Mouse (Mus musculus): ENCODE results near the gene Cabp1. TPM values are rescaled to one million over a fixed set of nuclear protein-coding genes. Genes with fewer than 3 reads are reported as not detected.

The Cabp1 gene
- polyA plus RNA-seq, 1 experiment from 2014 or later = 6.6 TPM

DNA sequence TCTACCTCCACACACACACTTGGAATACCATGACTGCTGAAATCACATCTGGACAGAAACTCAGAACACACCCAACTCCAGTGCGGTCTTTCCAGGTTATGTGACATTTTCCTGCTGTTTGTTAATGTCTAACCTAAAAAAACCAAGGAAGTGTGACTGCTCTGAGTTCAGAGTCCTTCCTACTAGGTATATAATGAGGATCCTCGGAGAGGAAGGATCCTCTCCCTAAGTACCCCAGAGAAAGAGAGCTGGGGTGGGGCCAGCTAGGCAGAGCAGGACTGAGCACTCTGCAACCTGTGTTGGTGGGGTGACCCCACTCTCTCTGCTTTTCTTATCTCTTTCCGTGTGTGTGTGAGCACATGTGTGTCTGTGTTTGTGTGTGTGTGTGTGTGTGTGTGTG, 46.8 kb downstream of the Cabp1 start:
- peaks cover 63% of the 10 kb centered on the region for H3K36me3 ChIP-seq (ENCODE audit: control insufficient read depth, insufficient read depth, low read length)
- ATAC-seq (ENCODE audit: low FRiP score, low TSS enrichment) (no peak), DNase-seq (no peak)
- WGBS = 85% methylated on average over 3 of the region's 3 CpGs
- H3K9ac ChIP-seq (replicated peaks; ENCODE audit: low read length) = no peak overlapping the region
- H3K4me1 ChIP-seq (ENCODE audit: control insufficient read depth, insufficient read depth, low read length) = no peaks in the 10 kb centered on the region
- no peaks in the 10 kb centered on the region for H3K9me3 ChIP-seq (ENCODE audit: control insufficient read depth, low read length)
- no peak overlapping the region for H3K4me2 ChIP-seq (ENCODE audit: low read length)
- no peak overlapping the region for H3K4me3 ChIP-seq (replicated peaks; ENCODE audit: low read depth, low read length)
- H3K27me3 ChIP-seq (ENCODE audit: control insufficient read depth, insufficient read depth, low read length) = no peaks in the 10 kb centered on the region
- no peak overlapping the region for H3K27ac ChIP-seq (replicated peaks; ENCODE audit: low read depth, low read length)

DNA sequence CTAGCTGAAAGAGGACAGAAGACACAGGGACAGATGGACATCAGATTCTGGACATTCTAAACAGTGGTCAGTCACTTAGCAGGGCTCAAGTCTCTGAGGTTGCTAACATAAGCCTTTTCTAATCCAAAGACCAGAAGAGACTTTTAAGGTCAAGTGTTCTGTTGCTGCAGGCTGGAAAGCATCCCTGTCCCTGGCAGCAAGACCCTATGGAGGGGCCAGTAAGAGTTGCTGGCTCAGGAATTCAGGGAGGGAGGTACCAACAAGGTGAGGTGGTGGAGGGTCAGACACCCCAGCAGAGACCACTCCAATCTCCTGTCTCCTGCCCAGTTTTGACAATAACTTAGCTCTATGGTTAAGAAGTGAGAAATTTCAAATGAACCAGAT, 47.4 kb downstream of the Cabp1 start:
- DNase-seq = no peak
- H3K27me3 ChIP-seq (ENCODE audit: control insufficient read depth, insufficient read depth, low read length) = no peaks in the 10 kb centered on the region
- peaks cover 63% of the 10 kb centered on the region for H3K36me3 ChIP-seq (ENCODE audit: control insufficient read depth, insufficient read depth, low read length)
- no peak overlapping the region for H3K4me3 ChIP-seq (replicated peaks; ENCODE audit: low read depth, low read length)
- H3K4me2 ChIP-seq (ENCODE audit: low read length) = no peak overlapping the region
- no peak overlapping the region for H3K9ac ChIP-seq (replicated peaks; ENCODE audit: low read length)
- ATAC-seq (ENCODE audit: low FRiP score, low TSS enrichment) = no peak
- H3K9me3 ChIP-seq (ENCODE audit: control insufficient read depth, low read length) = no peaks in the 10 kb centered on the region
- H3K27ac ChIP-seq (replicated peaks; ENCODE audit: low read depth, low read length) = no peak overlapping the region
- no peaks in the 10 kb centered on the region for H3K4me1 ChIP-seq (ENCODE audit: control insufficient read depth, insufficient read depth, low read length)

DNA sequence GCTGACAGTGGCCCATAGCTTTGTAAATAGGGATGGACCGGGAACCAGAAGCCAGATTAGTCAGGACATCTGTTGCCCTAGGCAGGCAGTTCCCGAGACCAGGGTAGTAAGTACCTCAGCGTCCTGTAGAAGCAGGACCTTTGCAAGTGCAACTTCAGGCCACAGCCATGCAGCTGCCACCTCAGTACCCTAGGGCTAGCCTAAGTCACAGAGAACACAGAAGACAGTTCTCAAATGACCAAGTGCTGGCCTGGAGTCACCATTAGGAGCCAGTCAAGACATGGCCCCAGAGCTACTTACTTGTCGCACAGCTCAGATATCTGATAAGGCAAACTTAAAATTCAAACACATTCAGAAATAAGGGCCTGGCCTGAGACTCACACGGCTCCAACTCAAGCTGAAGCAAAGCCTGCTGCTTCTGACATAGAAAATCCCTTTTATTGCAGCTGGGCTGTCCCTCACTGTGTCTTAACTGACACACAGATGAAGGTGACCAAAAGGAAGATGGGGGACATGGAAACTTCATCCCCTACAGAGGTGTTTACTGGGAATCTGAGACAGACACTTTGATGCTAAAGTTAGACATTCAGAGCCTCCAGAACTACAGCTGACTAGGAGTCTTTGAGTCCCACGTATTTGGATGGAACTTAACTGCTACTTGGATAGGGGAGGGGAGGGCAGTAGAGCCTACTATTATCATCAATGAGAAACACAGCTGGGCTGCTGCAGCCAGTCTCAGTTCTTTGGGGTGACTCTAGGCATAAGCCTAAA, 48.0 kb downstream of the Cabp1 start:
- no peaks in the 10 kb centered on the region for H3K27me3 ChIP-seq (ENCODE audit: control insufficient read depth, insufficient read depth, low read length)
- no peak overlapping the region for H3K4me2 ChIP-seq (ENCODE audit: low read length)
- H3K4me3 ChIP-seq (replicated peaks; ENCODE audit: low read depth, low read length) = no peak overlapping the region
- no peak overlapping the region for H3K9ac ChIP-seq (replicated peaks; ENCODE audit: low read length)
- no peaks in the 10 kb centered on the region for H3K9me3 ChIP-seq (ENCODE audit: control insufficient read depth, low read length)
- H3K4me1 ChIP-seq (ENCODE audit: control insufficient read depth, insufficient read depth, low read length) = no peaks in the 10 kb centered on the region
- peaks cover 63% of the 10 kb centered on the region for H3K36me3 ChIP-seq (ENCODE audit: control insufficient read depth, insufficient read depth, low read length)
- H3K27ac ChIP-seq (replicated peaks; ENCODE audit: low read depth, low read length) = no peak overlapping the region
- WGBS = 84% methylated on average over 6 of the region's 6 CpGs
- DNase-seq (no peak), ATAC-seq (ENCODE audit: low FRiP score, low TSS enrichment) (no peak)

DNA sequence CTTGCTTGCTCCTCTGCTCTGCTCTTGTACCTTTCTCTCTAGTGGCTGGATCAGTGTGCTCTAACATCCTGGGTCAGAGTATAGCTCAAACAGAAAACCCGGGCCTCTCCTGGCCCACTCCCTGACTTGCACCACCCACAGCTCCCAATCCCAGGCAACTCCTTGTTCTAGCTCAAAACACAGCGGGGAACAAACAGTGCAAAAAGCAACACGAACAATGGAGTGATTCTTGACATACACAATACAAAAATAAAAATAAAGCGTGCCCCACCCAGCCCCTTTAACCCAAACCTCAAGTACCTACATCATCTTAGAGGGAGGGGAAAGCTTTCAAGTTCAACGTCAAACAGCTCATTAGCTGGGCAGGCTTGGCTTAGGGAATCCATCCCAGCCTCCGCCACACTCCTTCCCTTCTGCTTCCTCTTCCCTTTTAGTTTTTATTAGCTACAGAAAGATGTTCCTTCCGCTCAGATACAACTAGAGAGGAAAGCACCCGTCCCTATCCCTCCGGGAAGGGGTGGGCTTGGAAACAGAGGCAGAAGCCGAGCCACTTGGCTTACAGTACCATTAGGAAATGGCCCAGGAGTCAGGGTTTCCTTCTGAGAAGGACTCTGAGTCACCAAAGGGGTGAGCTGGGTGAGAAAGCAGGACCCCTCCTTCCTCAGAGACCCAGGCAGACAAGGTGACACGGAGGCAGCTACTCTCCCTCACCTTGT, 48.8 kb downstream of the Cabp1 start:
- Histone ChIP-seq H3K4me3 (replicated peaks; ENCODE audit: low read depth, low read length) (no peak overlapping the region), H3K27ac (replicated peaks; ENCODE audit: low read depth, low read length) (no peak overlapping the region), H3K4me2 (ENCODE audit: low read length) (no peak overlapping the region), H3K4me1 (ENCODE audit: control insufficient read depth, insufficient read depth, low read length) (no peaks in the 10 kb centered on the region), H3K9ac (replicated peaks; ENCODE audit: low read length) (no peak overlapping the region), H3K9me3 (ENCODE audit: control insufficient read depth, low read length) (no peaks in the 10 kb centered on the region), H3K27me3 (ENCODE audit: control insufficient read depth, insufficient read depth, low read length) (no peaks in the 10 kb centered on the region), H3K36me3 (ENCODE audit: control insufficient read depth, insufficient read depth, low read length) (peaks cover 57% of the 10 kb centered on the region)
- 78% methylated on average over 11 of the region's 11 CpGs for WGBS
- no peak for DNase-seq
- ATAC-seq (ENCODE audit: low FRiP score, low TSS enrichment) = no peak

DNA sequence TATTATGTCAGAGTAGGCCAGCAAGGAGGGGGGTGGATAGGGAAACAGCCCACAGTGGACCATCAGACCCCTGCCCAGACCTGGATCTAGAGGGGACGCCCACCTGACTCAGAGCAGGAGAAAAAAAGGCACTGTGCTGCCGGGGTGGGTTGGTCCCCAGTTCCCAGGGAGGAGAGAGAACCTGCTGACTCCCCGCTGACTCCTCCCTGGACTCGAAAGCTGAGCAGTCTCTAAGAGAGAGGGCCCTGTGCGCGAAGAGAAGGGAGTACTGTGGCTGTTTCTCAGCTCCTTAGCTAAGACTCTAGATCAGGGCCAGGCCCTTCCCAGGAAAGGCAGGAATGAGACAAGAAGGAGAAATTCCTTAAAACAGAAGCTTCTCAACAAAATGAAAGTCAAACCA, 49.7 kb downstream of the Cabp1 start:
- no peaks in the 10 kb centered on the region for H3K9me3 ChIP-seq (ENCODE audit: control insufficient read depth, low read length)
- H3K4me3 ChIP-seq (replicated peaks; ENCODE audit: low read depth, low read length) = no peak overlapping the region
- no peak for DNase-seq
- no peak for ATAC-seq (ENCODE audit: low FRiP score, low TSS enrichment)
- H3K27me3 ChIP-seq (ENCODE audit: control insufficient read depth, insufficient read depth, low read length) = no peaks in the 10 kb centered on the region
- no peaks in the 10 kb centered on the region for H3K4me1 ChIP-seq (ENCODE audit: control insufficient read depth, insufficient read depth, low read length)
- no peak overlapping the region for H3K4me2 ChIP-seq (ENCODE audit: low read length)
- WGBS = 70% methylated on average over 6 of the region's 6 CpGs
- H3K9ac ChIP-seq (replicated peaks; ENCODE audit: low read length) = no peak overlapping the region
- H3K27ac ChIP-seq (replicated peaks; ENCODE audit: low read depth, low read length) = no peak overlapping the region
- peaks cover 47% of the 10 kb centered on the region for H3K36me3 ChIP-seq (ENCODE audit: control insufficient read depth, insufficient read depth, low read length)

DNA sequence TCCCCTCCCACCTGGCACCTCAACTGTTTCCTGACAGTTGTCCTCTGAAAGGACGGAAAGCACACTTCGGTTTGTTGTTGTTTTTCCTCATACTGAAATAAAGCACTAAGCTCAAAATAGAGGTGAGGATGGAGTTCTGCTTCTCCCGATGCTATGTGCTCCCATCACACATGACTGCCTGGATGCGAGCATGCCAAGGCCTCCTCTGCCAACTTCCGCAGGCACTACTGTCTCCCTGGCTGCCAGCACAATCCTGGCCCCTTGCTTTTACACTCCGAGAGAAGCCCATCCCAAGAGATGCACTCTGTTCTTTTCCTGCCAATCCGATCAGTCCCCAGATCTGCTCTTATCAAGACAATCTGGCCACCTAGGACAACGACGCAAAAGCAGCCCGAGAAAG, 50.6 kb downstream of the Cabp1 start:
- Histone ChIP-seq H3K4me1 (ENCODE audit: control insufficient read depth, insufficient read depth, low read length) (no peaks in the 10 kb centered on the region), H3K36me3 (ENCODE audit: control insufficient read depth, insufficient read depth, low read length) (peaks cover 40% of the 10 kb centered on the region), H3K4me3 (replicated peaks; ENCODE audit: low read depth, low read length) (no peak overlapping the region), H3K27me3 (ENCODE audit: control insufficient read depth, insufficient read depth, low read length) (no peaks in the 10 kb centered on the region), H3K4me2 (ENCODE audit: low read length) (no peak overlapping the region), H3K9ac (replicated peaks; ENCODE audit: low read length) (0 out of 2 replicates have a peak overlapping the region, but pooled peaks have one; percentile 9), H3K9me3 (ENCODE audit: control insufficient read depth, low read length) (no peaks in the 10 kb centered on the region), H3K27ac (replicated peaks; ENCODE audit: low read depth, low read length) (no peak overlapping the region)
- no peak for DNase-seq
- ATAC-seq (ENCODE audit: low FRiP score, low TSS enrichment) = no peak
- WGBS = 75% methylated on average over 10 of the region's 10 CpGs

DNA sequence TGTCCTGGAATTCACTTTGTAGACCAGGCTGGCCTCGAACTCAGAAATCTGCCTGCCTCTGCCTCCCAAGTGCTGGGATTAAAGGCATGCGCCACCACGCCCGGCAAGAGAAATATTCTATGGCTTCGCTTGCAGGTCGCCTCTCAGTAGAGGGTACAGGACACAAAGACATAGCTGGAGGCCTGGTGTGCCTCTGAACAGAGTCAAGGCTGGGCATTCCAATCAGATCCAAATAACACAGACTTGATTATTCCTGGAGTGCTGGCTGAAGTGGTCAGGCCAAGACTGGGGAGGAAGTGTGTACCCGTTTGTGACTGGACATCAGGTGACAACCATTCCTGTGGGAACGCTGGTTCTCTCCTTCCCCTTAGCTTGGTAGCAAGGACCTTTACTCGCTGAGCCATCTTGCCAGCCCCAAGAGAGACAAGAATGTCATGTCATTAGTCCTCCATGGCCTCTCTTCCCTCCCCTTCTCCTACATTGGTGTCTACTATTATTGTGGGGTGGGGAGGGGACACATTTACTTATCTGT, 51.9 kb downstream of the Cabp1 start:
- H3K4me3 ChIP-seq (replicated peaks; ENCODE audit: low read depth, low read length) = no peak overlapping the region
- H3K36me3 ChIP-seq (ENCODE audit: control insufficient read depth, insufficient read depth, low read length) = peaks cover 27% of the 10 kb centered on the region
- H3K27ac ChIP-seq (replicated peaks; ENCODE audit: low read depth, low read length) = no peak overlapping the region
- ATAC-seq (ENCODE audit: low FRiP score, low TSS enrichment) (no peak), DNase-seq (no peak)
- H3K4me2 ChIP-seq (ENCODE audit: low read length) = no peak overlapping the region
- H3K9me3 ChIP-seq (ENCODE audit: control insufficient read depth, low read length) = no peaks in the 10 kb centered on the region
- H3K4me1 ChIP-seq (ENCODE audit: control insufficient read depth, insufficient read depth, low read length) = no peaks in the 10 kb centered on the region
- WGBS = 91% methylated on average over 9 of the region's 9 CpGs
- no peak overlapping the region for H3K9ac ChIP-seq (replicated peaks; ENCODE audit: low read length)
- H3K27me3 ChIP-seq (ENCODE audit: control insufficient read depth, insufficient read depth, low read length) = no peaks in the 10 kb centered on the region

DNA sequence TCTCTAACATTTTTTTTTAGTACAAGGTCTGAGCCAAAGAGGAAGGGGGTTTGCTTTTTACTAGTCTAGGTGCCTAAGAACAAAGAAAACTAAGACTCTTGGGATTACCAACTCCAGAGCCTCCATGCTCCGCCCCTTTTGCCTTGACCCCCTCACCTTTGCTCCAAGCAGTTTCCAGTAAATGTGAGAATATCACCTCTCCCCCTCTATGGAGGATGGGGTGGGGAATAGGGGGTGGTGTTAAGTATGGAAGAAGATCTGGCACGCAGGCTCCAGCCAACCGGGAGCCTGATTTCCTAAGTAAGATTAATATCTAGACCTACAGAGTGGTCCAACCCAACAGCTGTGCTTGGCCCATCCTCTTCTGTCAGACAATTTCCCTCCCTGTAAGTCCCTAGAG, 53.5 kb downstream of the Cabp1 start:
- H3K4me1 ChIP-seq (ENCODE audit: control insufficient read depth, insufficient read depth, low read length) = no peaks in the 10 kb centered on the region
- peaks cover 12% of the 10 kb centered on the region for H3K36me3 ChIP-seq (ENCODE audit: control insufficient read depth, insufficient read depth, low read length)
- H3K4me2 ChIP-seq (ENCODE audit: low read length) = no peak overlapping the region
- ATAC-seq (ENCODE audit: low FRiP score, low TSS enrichment) = no peak
- no peaks in the 10 kb centered on the region for H3K27me3 ChIP-seq (ENCODE audit: control insufficient read depth, insufficient read depth, low read length)
- H3K9me3 ChIP-seq (ENCODE audit: control insufficient read depth, low read length) = no peaks in the 10 kb centered on the region
- no peak for DNase-seq
- H3K9ac ChIP-seq (replicated peaks; ENCODE audit: low read length) = no peak overlapping the region
- H3K4me3 ChIP-seq (replicated peaks; ENCODE audit: low read depth, low read length) = no peak overlapping the region
- no peak overlapping the region for H3K27ac ChIP-seq (replicated peaks; ENCODE audit: low read depth, low read length)
- 78% methylated on average over 3 of the region's 3 CpGs for WGBS

DNA sequence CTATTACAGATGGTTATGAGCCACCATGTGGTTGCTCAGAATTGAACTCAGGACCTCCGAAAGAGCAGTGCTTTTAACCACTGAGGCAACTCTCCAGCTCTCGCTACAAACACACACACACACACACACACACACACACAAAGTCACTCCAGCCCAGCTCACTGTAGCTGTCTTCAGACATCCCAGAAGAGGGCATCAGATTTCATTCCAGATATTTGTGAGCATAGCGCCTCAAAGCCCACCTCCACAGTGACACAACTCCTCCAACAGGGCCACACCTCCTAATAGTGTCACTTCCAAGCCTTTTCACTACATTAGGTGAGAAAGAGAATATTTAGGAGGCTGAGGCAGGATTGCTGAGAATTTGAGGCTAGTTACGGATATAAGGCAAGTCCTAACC, 55.1 kb downstream of the Cabp1 start:
- Histone ChIP-seq H3K4me2 (ENCODE audit: low read length) (no peak overlapping the region), H3K9me3 (ENCODE audit: control insufficient read depth, low read length) (no peaks in the 10 kb centered on the region), H3K4me3 (replicated peaks; ENCODE audit: low read depth, low read length) (no peak overlapping the region), H3K9ac (replicated peaks; ENCODE audit: low read length) (no peak overlapping the region), H3K4me1 (ENCODE audit: control insufficient read depth, insufficient read depth, low read length) (peaks cover 1% of the 10 kb centered on the region), H3K36me3 (ENCODE audit: control insufficient read depth, insufficient read depth, low read length) (peaks cover 3% of the 10 kb centered on the region; the same call in 1 of the 2 replicates), H3K27me3 (ENCODE audit: control insufficient read depth, insufficient read depth, low read length) (no peaks in the 10 kb centered on the region), H3K27ac (replicated peaks; ENCODE audit: low read depth, low read length) (no peak overlapping the region)
- no peak for DNase-seq
- WGBS = 81% methylated on average over 4 of the region's 4 CpGs
- ATAC-seq (ENCODE audit: low FRiP score, low TSS enrichment) = no peak
